ENCODE assay signal across 16 mouse cellular contexts in the genomic region with DNA sequence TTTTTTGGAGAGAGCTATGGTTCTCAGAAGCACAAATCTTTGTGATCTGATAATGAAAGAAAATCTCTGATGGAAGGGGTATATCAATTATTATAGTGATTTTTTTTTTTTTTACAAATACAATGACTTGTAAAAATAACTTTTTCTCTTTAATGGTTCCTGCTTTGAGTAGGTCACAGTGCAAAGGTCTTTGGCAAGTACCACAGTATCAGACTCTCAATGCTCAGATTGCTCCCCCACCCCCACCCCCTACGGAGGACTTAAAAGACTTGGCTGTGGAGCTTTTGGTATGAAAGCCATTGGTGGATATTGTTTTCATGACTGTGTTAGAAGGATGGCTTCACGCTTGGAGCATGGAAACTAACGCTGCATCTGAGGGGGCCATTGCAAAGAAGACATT. TPM values are rescaled to one million over a fixed set of nuclear protein-coding genes. Genes with fewer than 3 reads are reported as not detected.
DNase-seq lines count a peak whose midpoint lies in the region; ATAC-seq and TF ChIP-seq lines count a peak whose summit lies in the region.
"Had no signal": no experiment of that assay in that cellular context is flagged by ENCODE, and none has a peak within 500 bp of the region (broad histone marks: within the 10 kb centered on the region; RNA-seq: fewer than 3 reads in every experiment).

No protein-coding gene starts in this region.

- H3K36me3 ChIP-seq in heart, embryonic 11.5 days (ENCODE audit: control insufficient read depth, insufficient read depth, low read length) = peaks cover 30% of the 10 kb centered on the region
- peaks cover 21% of the 10 kb centered on the region for H3K36me3 ChIP-seq in intestine, embryonic 16.5 days (ENCODE audit: control insufficient read depth, insufficient read depth, low read length)
- peaks cover 23% of the 10 kb centered on the region for H3K36me3 ChIP-seq in intestine, embryonic 15.5 days
- peaks cover 30% of the 10 kb centered on the region for H3K36me3 ChIP-seq in lung, embryonic 15.5 days
- H3K36me3 ChIP-seq in intestine, postnatal 0 days (ENCODE audit: control insufficient read depth, insufficient read depth) = peaks cover 29% of the 10 kb centered on the region

- no peak overlapping the region for H3K9ac ChIP-seq in heart, embryonic 11.5 days (ENCODE audit: low read depth, low read length)
- H3K9ac ChIP-seq in intestine, embryonic 16.5 days (ENCODE audit: low read depth, low read length) = no peak overlapping the region
- no peak overlapping the region for H3K9ac ChIP-seq in intestine, embryonic 15.5 days
- no peak overlapping the region for H3K9ac ChIP-seq in lung, embryonic 15.5 days
- H3K9ac ChIP-seq in intestine, postnatal 0 days (ENCODE audit: low read depth, low read length) = no peak overlapping the region
- H3K9ac ChIP-seq: hindbrain, embryonic 15.5 days; limb, embryonic 12.5 days; liver, embryonic 13.5 days had no signal

- no peak overlapping the region for H3K4me3 ChIP-seq in heart, embryonic 11.5 days (ENCODE audit: low read depth, low read length)
- H3K4me3 ChIP-seq in intestine, embryonic 16.5 days (ENCODE audit: low read length) = no peak overlapping the region
- no peak overlapping the region for H3K4me3 ChIP-seq in intestine, embryonic 15.5 days (replicated peaks)
- H3K4me3 ChIP-seq in lung, embryonic 15.5 days = no peak overlapping the region
- H3K4me3 ChIP-seq in intestine, postnatal 0 days (ENCODE audit: low read depth, low read length) = no peak overlapping the region
- H3K4me3 ChIP-seq: embryonic facial prominence, embryonic 10.5 days; hindbrain, embryonic 15.5 days; limb, embryonic 12.5 days; liver, embryonic 13.5 days; midbrain, embryonic 10.5 days had no signal

- no peaks in the 10 kb centered on the region for H3K9me3 ChIP-seq in heart, embryonic 11.5 days (replicated peaks; ENCODE audit: control insufficient read depth, low read length)
- no peaks in the 10 kb centered on the region for H3K9me3 ChIP-seq in intestine, embryonic 16.5 days (ENCODE audit: control insufficient read depth, low read length)
- H3K9me3 ChIP-seq in intestine, embryonic 15.5 days = no peaks in the 10 kb centered on the region
- H3K9me3 ChIP-seq in lung, embryonic 15.5 days = no peaks in the 10 kb centered on the region
- no peaks in the 10 kb centered on the region for H3K9me3 ChIP-seq in intestine, postnatal 0 days (ENCODE audit: control insufficient read depth)
- H3K9me3 ChIP-seq: liver, embryonic 13.5 days had no signal

- H3K27ac ChIP-seq in heart, embryonic 11.5 days (ENCODE audit: low read depth, low read length) = peak overlapping the region; percentile 65
- H3K27ac ChIP-seq in intestine, embryonic 16.5 days (ENCODE audit: low read length) = peak overlapping the region; percentile 65
- H3K27ac ChIP-seq in intestine, embryonic 15.5 days = no peak overlapping the region
- peak overlapping the region; percentile 56 for H3K27ac ChIP-seq in lung, embryonic 15.5 days
- peak overlapping the region; percentile 60 for H3K27ac ChIP-seq in intestine, postnatal 0 days (ENCODE audit: low read depth, low read length)
- H3K27ac ChIP-seq: embryonic facial prominence, embryonic 10.5 days; limb, embryonic 12.5 days; liver, embryonic 13.5 days; macrophage; midbrain, embryonic 10.5 days; stomach, postnatal 0 days had no signal

- H3K4me2 ChIP-seq in heart, embryonic 11.5 days = no peak overlapping the region
- no peak overlapping the region for H3K4me2 ChIP-seq in intestine, embryonic 16.5 days (ENCODE audit: low read depth, low read length)
- no peak overlapping the region; the same call in 1 of the 2 replicates for H3K4me2 ChIP-seq in intestine, embryonic 15.5 days (replicated peaks)
- no peak overlapping the region for H3K4me2 ChIP-seq in lung, embryonic 15.5 days
- H3K4me2 ChIP-seq in intestine, postnatal 0 days (replicated peaks; ENCODE audit: low read depth) = no peak overlapping the region
- H3K4me2 ChIP-seq: hindbrain, embryonic 15.5 days; limb, embryonic 12.5 days; liver, embryonic 13.5 days had no signal

- no peak for TF ChIP-seq CTCF in intestine, postnatal 0 days (IDR thresholded peaks at IDR 0.05; ENCODE audit: low read depth)

- intact Hi-C loops in heart, postnatal 10 days (cut with DNase I) = loop anchor here (2.0 kb wide), 1 partner anchor 14 kb away; no protein-coding TSS in a partner anchor

- H3K4me1 ChIP-seq in heart, embryonic 11.5 days (ENCODE audit: control insufficient read depth, insufficient read depth, low read length) = peaks cover 63% of the 10 kb centered on the region
- peaks cover 50% of the 10 kb centered on the region for H3K4me1 ChIP-seq in intestine, embryonic 16.5 days (ENCODE audit: control insufficient read depth, insufficient read depth, low read length)
- H3K4me1 ChIP-seq in intestine, embryonic 15.5 days (replicated peaks) = peaks cover 40% of the 10 kb centered on the region
- peaks cover 66% of the 10 kb centered on the region for H3K4me1 ChIP-seq in lung, embryonic 15.5 days
- H3K4me1 ChIP-seq in intestine, postnatal 0 days (replicated peaks; ENCODE audit: control insufficient read depth, insufficient read depth, low read length) = peaks cover 41% of the 10 kb centered on the region

- H3K27me3 ChIP-seq in heart, embryonic 11.5 days (ENCODE audit: control insufficient read depth, insufficient read depth, low read length) = no peaks in the 10 kb centered on the region
- no peaks in the 10 kb centered on the region for H3K27me3 ChIP-seq in intestine, embryonic 16.5 days (replicated peaks; ENCODE audit: control insufficient read depth, insufficient read depth, low read length)
- H3K27me3 ChIP-seq in intestine, embryonic 15.5 days (replicated peaks) = no peaks in the 10 kb centered on the region
- H3K27me3 ChIP-seq in lung, embryonic 15.5 days = no peaks in the 10 kb centered on the region
- no peaks in the 10 kb centered on the region for H3K27me3 ChIP-seq in intestine, postnatal 0 days (replicated peaks; ENCODE audit: control insufficient read depth, insufficient read depth, low read length)
- H3K27me3 ChIP-seq: hindbrain, embryonic 15.5 days; limb, embryonic 12.5 days; liver, embryonic 13.5 days had no signal

- DNase-seq in heart, postnatal 10 days = no peak
- no peak for DNase-seq in lung, postnatal 14 days
- DNase-seq: B cell, adult 2 months; cerebellum, adult 8-10 months; liver, embryonic 13.5 days had no signal

- WGBS in heart, embryonic 11.5 days (ENCODE audit: insufficient replicate concordance) = 77% methylated on average over 3 of the region's 3 CpGs
- 80% methylated on average over 3 of the region's 3 CpGs for WGBS in intestine, embryonic 16.5 days
- WGBS in intestine, embryonic 15.5 days = 85% methylated on average over 3 of the region's 3 CpGs
- 48% methylated on average over 3 of the region's 3 CpGs for WGBS in lung, embryonic 15.5 days
- 72% methylated on average over 3 of the region's 3 CpGs for WGBS in intestine, postnatal 0 days

- no peak for ATAC-seq in heart, embryonic 11.5 days (replicated peaks; ENCODE audit: insufficient number of reproducible peaks, low FRiP score, low TSS enrichment)
- no peak for ATAC-seq in intestine, embryonic 16.5 days
- ATAC-seq in intestine, embryonic 15.5 days = no peak
- no peak for ATAC-seq in lung, embryonic 15.5 days (ENCODE audit: borderline replicate concordance, extremely low read depth, low FRiP score, low TSS enrichment)
- peak; percentile 37; the same call in 1 of the 2 replicates for ATAC-seq in intestine, postnatal 0 days

RNA-seq across cellular contexts. Expression of a gene that starts 18.2 kb away (rescaled TPM):
- polyA plus RNA-seq in heart, embryonic 11.5 days (2014; fragmentation: Nextera tagmentation; extraction: Ambion mirVana) = 19.1 and 22.8 TPM in 2 replicates
- 100 to 1,000 TPM; 456 to 731 TPM for total RNA-seq in heart, postnatal 10 days (2021)
- 5.5 and 7.6 TPM in 2 replicates for polyA plus RNA-seq in intestine, embryonic 16.5 days (2015; fragmentation: Nextera tagmentation; extraction: Ambion mirVana)
- polyA plus RNA-seq in intestine, embryonic 15.5 days (2015; fragmentation: Nextera tagmentation; extraction: Ambion mirVana) = 5.2 and 6.1 TPM in 2 replicates
- polyA plus RNA-seq in lung, embryonic 15.5 days (2015; fragmentation: Nextera tagmentation; extraction: Ambion mirVana) = 8.1 and 9.0 TPM in 2 replicates
- polyA plus RNA-seq in intestine, postnatal 0 days (2015; fragmentation: Nextera tagmentation; extraction: Ambion mirVana) = 11.1 and 11.3 TPM in 2 replicates
